Mouse (Mus musculus) heart, postnatal 4 days (tissue): ENCODE data around the gene Gm27029. TPM values are rescaled to one million over a fixed set of nuclear protein-coding genes. Genes with fewer than 3 reads are reported as not detected.
"Not testable (repeated sequence)": the region's sequence is repeated elsewhere in the genome, so short reads cannot be mapped to it uniquely, and the experiment has no call there.

Source experiments
- DNase-seq: peaks from one replicate; pipeline ENCODE4 v3.0.0; 2021
- total RNA-seq, 2 experiments: library from RNA; stranded (reverse); gene quantifications; 2 replicates each; pipeline ENCODE4 v1.2.3; 2021

Gene Gm27029
- total RNA-seq, 2 experiments from 2014 or later = 3.0 to 8.8 TPM

- no peak for DNase-seq
Measured at GRCm38 (mm10) chr11:101455627-101456026, 31.0 kb upstream of the Gm27029 start.

- DNase-seq = no peak
Measured at GRCm38 (mm10) chr11:101454702-101455101, 30.1 kb upstream of the Gm27029 start.

- DNase-seq = no peak
Measured at GRCm38 (mm10) chr11:101452093-101452774, 27.6 kb upstream of the Gm27029 start.

GRCm38 (mm10) chr11:101451536-101451935 lies 26.9 kb upstream of the Gm27029 start:
- DNase-seq = no peak

GRCm38 (mm10) chr11:101450394-101450793 lies 25.8 kb upstream of the Gm27029 start:
- no peak for DNase-seq

- not testable (repeated sequence) for DNase-seq
Measured at GRCm38 (mm10) chr11:101449596-101449995, 25.0 kb upstream of the Gm27029 start.

- DNase-seq = no peak
Measured at GRCm38 (mm10) chr11:101448899-101449298, 24.3 kb upstream of the Gm27029 start.

- DNase-seq = peak; percentile 73
Measured at GRCm38 (mm10) chr11:101448274-101448746, 23.7 kb upstream of the Gm27029 start, which contains the start of gene Ifi35. TSS of gene Ifi35 (plus strand) at chr11:101448407.

- no peak for DNase-seq
Measured at GRCm38 (mm10) chr11:101447786-101448185, 23.2 kb upstream of the Gm27029 start.

- not testable (repeated sequence) for DNase-seq
Measured at GRCm38 (mm10) chr11:101446860-101447259, 22.3 kb upstream of the Gm27029 start.

- no peak for DNase-seq
Measured at GRCm38 (mm10) chr11:101446319-101446718, 21.7 kb upstream of the Gm27029 start.

- DNase-seq = no peak
Measured at GRCm38 (mm10) chr11:101442760-101443159, 18.2 kb upstream of the Gm27029 start.

GRCm38 (mm10) chr11:101442127-101442693 lies 17.6 kb upstream of the Gm27029 start, which contains the start of gene Rpl27:
TSS of gene Rpl27 (plus strand) at chr11:101442298.
- peak; percentile 96 for DNase-seq

GRCm38 (mm10) chr11:101441450-101442126 lies 17.0 kb upstream of the Gm27029 start:
- DNase-seq = not testable (repeated sequence)

- DNase-seq = not testable (repeated sequence)
Measured at GRCm38 (mm10) chr11:101438006-101438405, 13.4 kb upstream of the Gm27029 start.

- no peak for DNase-seq
Measured at GRCm38 (mm10) chr11:101436916-101437315, 12.3 kb upstream of the Gm27029 start.

- DNase-seq = no peak
Measured at GRCm38 (mm10) chr11:101435831-101436230, 11.2 kb upstream of the Gm27029 start.

GRCm38 (mm10) chr11:101433396-101433795 lies 8.8 kb upstream of the Gm27029 start:
- no peak for DNase-seq

- no peak for DNase-seq
Measured at GRCm38 (mm10) chr11:101431327-101431726, 6.7 kb upstream of the Gm27029 start.

- DNase-seq = no peak
Measured at GRCm38 (mm10) chr11:101426165-101426564, 1.6 kb upstream of the Gm27029 start.

GRCm38 (mm10) chr11:101424925-101425813 lies 573 bp upstream of the Gm27029 start, which contains the start of the genes Rundc1 and Ptges3l:
TSS of gene Rundc1 (plus strand) at chr11:101425085.
TSS of gene Ptges3l (minus strand) at chr11:101425333.
- DNase-seq = peak; percentile 99

- DNase-seq = no peak
Measured at GRCm38 (mm10) chr11:101420148-101420547, 4.4 kb downstream of the Gm27029 start.
